Mouse (Mus musculus) forebrain, embryonic 14.5 days (tissue): Measurements from ENCODE around the gene Exosc2. TPM values are rescaled to one million over a fixed set of nuclear protein-coding genes. Genes with fewer than 3 reads are reported as not detected.
A peak's percentile ranks its signal among the peaks of the same experiment; 100 is the strongest.

Source experiments
- ATAC-seq: fragments of 200-750 bp; cut with Nextera tagmentation; 2 replicates; pipeline ENCODE4 v1.8.0; 2017; ENCODE audit warnings: mild to moderate bottlenecking, moderate library complexity
- DNase-seq: peaks from one replicate; pipeline ENCODE4 v3.0.0-alpha.2; 2015; ENCODE audit warnings: low spot score
- H3K27ac ChIP-seq: fragments of 300-500 bp; sonication (generic); 2 replicates; pipeline ENCODE4 v1.5.1; 2014; ENCODE audit warnings: low read depth, mild to moderate bottlenecking, control low read depth, low read length, moderate library complexity
- H3K27me3 ChIP-seq: fragments of 300-500 bp; sonication (generic); replicated peaks from 2 replicates; pipeline ENCODE4 v1.6.1; 2014; ENCODE audit warnings: low read length, control low read depth, mixed read lengths; ENCODE audit not compliant: control insufficient read depth, insufficient read depth
- H3K36me3 ChIP-seq: fragments of 300-500 bp; sonication (generic); 2 replicates; pipeline ENCODE4 v1.6.1; 2014; ENCODE audit warnings: low read length, control low read depth; ENCODE audit not compliant: control insufficient read depth, insufficient read depth
- H3K4me1 ChIP-seq: fragments of 300-500 bp; sonication (generic); 2 replicates; pipeline ENCODE4 v1.6.1; 2014; ENCODE audit warnings: antibody characterized with exemption, low read length, control low read depth; ENCODE audit not compliant: control insufficient read depth, insufficient read depth
- H3K4me2 ChIP-seq: fragments of 300-500 bp; sonication (generic); 2 replicates; pipeline ENCODE4 v1.6.1; 2014; ENCODE audit warnings: mild to moderate bottlenecking, control low read depth, low read length
- H3K4me3 ChIP-seq: fragments of 300-500 bp; sonication (generic); 2 replicates; pipeline ENCODE4 v1.5.1; 2014; ENCODE audit warnings: low read depth, low read length, control low read depth
- H3K9ac ChIP-seq: fragments of 300-500 bp; sonication (generic); 2 replicates; pipeline ENCODE4 v1.6.1; 2014; ENCODE audit warnings: mild to moderate bottlenecking, low read length, control low read depth, moderate library complexity
- H3K9me3 ChIP-seq: fragments of 300-500 bp; sonication (generic); replicated peaks from 2 replicates; pipeline ENCODE4 v1.6.1; 2016; ENCODE audit warnings: low read length, control low read depth, mixed read lengths; ENCODE audit not compliant: control insufficient read depth
- WGBS: fragments of 180-500 bp; shearing (Covaris S2); extraction: QIAGEN DNeasy Blood & Tissue Kit; methylation state at CpG from one replicate; pipeline ENCODE4 v1.1.7; 2014; 5-methylcytosine and 5-hydroxymethylcytosine counted together
- polyA plus RNA-seq: library from polyadenylated mRNA; unstranded; fragments of >200 nt; fragmentation: Nextera tagmentation; extraction: Ambion mirVana; gene quantifications from 2 replicates; pipeline ENCODE4 v1.2.1, GENCODE M21; 2014

The Exosc2 gene
- polyA plus RNA-seq, 1 experiment from 2014 or later: 32.0 TPM

DNA sequence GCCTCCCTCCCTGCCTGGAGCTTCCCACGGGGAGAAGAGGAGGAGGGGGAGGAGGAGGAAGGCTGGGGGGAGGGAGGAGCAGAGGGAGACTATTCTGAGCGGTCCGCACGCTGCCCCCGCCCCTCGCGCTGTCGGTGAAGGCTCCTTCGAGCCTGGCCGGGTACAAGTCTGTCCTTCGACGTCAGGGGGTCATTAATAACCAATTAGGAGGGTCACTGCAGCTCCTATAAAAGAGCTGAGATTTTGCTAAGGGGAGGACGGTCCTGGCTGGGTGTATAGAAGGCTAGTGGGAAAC is 31.1 kb upstream of the Exosc2 start:
- Histone ChIP-seq H3K9me3 (no peaks in the 10 kb centered on the region), H3K4me3 (peak overlapping the region; percentile 21), H3K4me1 (peaks cover 35% of the 10 kb centered on the region), H3K27ac (no peak overlapping the region), H3K9ac (no peak overlapping the region), H3K36me3 (no peaks in the 10 kb centered on the region), H3K4me2 (peak overlapping the region; percentile 32), H3K27me3 (peaks cover 95% of the 10 kb centered on the region)
- DNase-seq (no peak), ATAC-seq (no peak)
- WGBS: 0% methylated on average over 12 of the region's 13 CpGs

DNA sequence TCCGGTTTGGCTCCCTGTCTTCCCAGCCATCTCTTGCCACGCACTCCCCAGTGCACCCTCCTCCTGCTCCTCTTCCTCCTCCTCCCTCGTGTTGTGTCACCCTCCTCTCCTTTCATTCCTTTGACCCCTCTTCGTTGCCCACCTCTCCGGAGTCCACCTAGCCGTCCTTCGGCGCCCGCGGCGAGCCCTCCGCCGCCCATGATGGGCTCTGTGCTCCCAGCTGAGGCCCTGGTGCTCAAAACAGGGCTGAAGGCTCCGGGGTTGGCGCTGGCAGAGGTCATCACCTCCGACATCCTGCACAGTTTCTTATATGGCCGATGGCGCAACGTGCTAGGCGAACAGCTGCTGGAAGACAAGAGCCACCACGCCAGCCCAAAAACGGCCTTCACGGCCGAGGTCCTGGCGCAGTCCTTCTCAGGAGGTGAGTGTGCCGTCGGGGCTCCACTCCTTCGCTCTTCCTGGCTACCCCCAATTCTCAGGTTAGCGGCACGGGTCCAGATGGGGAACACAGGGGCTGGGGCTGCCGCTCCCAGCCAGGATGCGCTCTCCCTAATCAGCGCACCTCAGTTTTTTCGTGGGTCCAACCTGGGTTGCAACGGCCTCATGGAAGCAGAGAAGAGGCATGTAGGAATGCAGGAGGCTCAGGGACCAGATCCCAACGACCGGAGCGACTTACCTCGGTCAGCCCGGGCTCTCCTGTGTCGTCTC is 30.5 kb upstream of the Exosc2 start, which contains the start of gene Prdm12:
Gene Prdm12, plus strand, starts transcription at position 137 of the 708 bp plus-strand sequence.
- peaks cover 95% of the 10 kb centered on the region for H3K27me3 ChIP-seq
- H3K9ac ChIP-seq: no peak within 1 kb of the TSS; the same call in 1 of the 2 replicates
- no peaks in the 10 kb centered on the region for H3K9me3 ChIP-seq
- peaks cover 35% of the 10 kb centered on the region for H3K4me1 ChIP-seq
- H3K4me2 ChIP-seq: peak within 1 kb of the TSS; percentile 39
- H3K27ac ChIP-seq: peak within 1 kb of the TSS; percentile 21; the same call in 1 of the 2 replicates
- H3K36me3 ChIP-seq: no peaks in the 10 kb centered on the region
- H3K4me3 ChIP-seq: peak within 1 kb of the TSS; percentile 21
- ATAC-seq: no peak
- WGBS: under 1% methylated on average over 41 of the region's 41 CpGs
- no peak for DNase-seq

DNA sequence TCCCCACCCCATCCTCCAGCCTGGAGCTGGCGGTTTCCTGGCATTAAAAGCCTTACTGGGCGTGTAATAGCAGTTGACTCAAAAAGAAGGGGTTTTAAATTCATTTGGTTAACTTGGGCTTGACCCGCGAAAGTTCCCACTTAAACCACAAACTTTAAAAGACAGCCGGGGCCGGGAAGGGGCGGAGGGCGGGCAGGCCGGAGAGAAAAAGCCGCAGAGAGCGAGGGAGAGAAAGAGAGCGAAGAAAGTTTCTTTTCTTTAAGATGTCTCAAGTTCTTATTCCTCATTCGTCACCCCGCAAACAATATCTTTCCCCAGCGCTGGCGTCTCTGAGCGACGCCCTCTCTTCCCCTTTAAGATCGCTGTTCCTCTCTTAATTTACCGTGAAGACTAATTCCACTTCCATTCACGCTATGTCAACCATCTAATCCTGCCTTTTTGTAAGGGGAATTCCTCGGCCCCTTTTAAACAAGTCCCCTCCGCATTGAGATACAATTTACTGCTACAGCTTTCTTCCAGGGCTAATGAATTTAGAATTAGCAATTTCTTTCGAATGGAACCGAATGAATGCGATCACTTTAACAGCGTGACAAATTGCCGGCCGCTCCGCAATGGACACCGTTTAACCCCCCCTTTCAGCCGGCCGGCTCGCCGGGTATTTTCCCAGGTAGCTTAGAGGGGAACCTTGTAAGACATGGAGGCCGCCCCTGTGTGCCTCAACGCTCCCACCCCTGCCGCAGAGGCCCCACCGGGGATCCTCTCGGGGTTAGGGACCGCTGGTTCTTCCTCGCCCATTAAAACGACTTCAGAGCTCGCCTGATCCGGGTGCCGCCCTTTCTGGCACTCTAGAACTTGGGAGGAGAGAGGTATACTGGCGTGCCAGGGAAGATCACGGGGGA is 29.7 kb upstream of the Exosc2 start:
- Histone ChIP-seq H3K27me3 (peaks cover 89% of the 10 kb centered on the region), H3K27ac (0 out of 2 replicates have a peak overlapping the region, but pooled peaks have one; percentile 15), H3K4me3 (peak overlapping the region; percentile 21), H3K9me3 (no peaks in the 10 kb centered on the region), H3K36me3 (no peaks in the 10 kb centered on the region), H3K9ac (peak overlapping the region; percentile 35; the same call in 1 of the 2 replicates), H3K4me2 (peak overlapping the region; percentile 39), H3K4me1 (peaks cover 30% of the 10 kb centered on the region)
- ATAC-seq (peak; percentile 30), DNase-seq (peak; percentile 68)
- WGBS: under 1% methylated on average over 48 of the region's 48 CpGs

- Histone ChIP-seq H3K27ac (no peak overlapping the region), H3K9me3 (no peaks in the 10 kb centered on the region), H3K36me3 (no peaks in the 10 kb centered on the region), H3K9ac (no peak overlapping the region; the same call in 1 of the 2 replicates), H3K4me2 (peak overlapping the region; percentile 39), H3K4me1 (peaks cover 24% of the 10 kb centered on the region), H3K27me3 (peaks cover 89% of the 10 kb centered on the region), H3K4me3 (peak overlapping the region; percentile 21)
- WGBS: under 1% methylated on average over 11 of the region's 11 CpGs
- ATAC-seq (no peak), DNase-seq (no peak)
These were observed 29.0 kb upstream of the Exosc2 start for GRCm38 (mm10) chr2:31641508-31641830.

- Histone ChIP-seq H3K9ac (0 out of 2 replicates have a peak overlapping the region, but pooled peaks have one; percentile 13), H3K4me2 (peak overlapping the region; percentile 39; the same call in 1 of the 2 replicates), H3K4me3 (peak overlapping the region; percentile 21; the same call in 1 of the 2 replicates), H3K4me1 (peaks cover 20% of the 10 kb centered on the region), H3K27ac (no peak overlapping the region), H3K9me3 (no peaks in the 10 kb centered on the region), H3K27me3 (peaks cover 88% of the 10 kb centered on the region), H3K36me3 (no peaks in the 10 kb centered on the region)
- ATAC-seq (no peak), DNase-seq (no peak)
- WGBS: 3% methylated on average over 18 of the region's 18 CpGs
These were observed 28.6 kb upstream of the Exosc2 start for GRCm38 (mm10) chr2:31641929-31642328.

- DNase-seq: peak; percentile 64
- peaks cover 66% of the 10 kb centered on the region for H3K27me3 ChIP-seq
- no peaks in the 10 kb centered on the region; the same call in 1 of the 2 replicates for H3K9me3 ChIP-seq
- peaks cover 7% of the 10 kb centered on the region; the same call in 1 of the 2 replicates for H3K4me1 ChIP-seq
- H3K27ac ChIP-seq: no peak overlapping the region
- ATAC-seq: peak; percentile 73
- peak overlapping the region; percentile 43 for H3K9ac ChIP-seq
- H3K4me3 ChIP-seq: peak overlapping the region; percentile 46
- WGBS: under 1% methylated on average over 98 of the region's 109 CpGs
- no peaks in the 10 kb centered on the region for H3K36me3 ChIP-seq
- H3K4me2 ChIP-seq: peak overlapping the region; percentile 88
These were observed 16.3 kb upstream of the Exosc2 start for GRCm38 (mm10) chr2:31653971-31654853.

GRCm38 (mm10) chr2:31654854-31655559 is 15.5 kb upstream of the Exosc2 start:
- 4% methylated on average over 22 of the region's 22 CpGs for WGBS
- Histone ChIP-seq H3K4me3 (peak overlapping the region; percentile 46), H3K27ac (no peak overlapping the region), H3K4me1 (peaks cover 7% of the 10 kb centered on the region; the same call in 1 of the 2 replicates), H3K4me2 (peak overlapping the region; percentile 88), H3K36me3 (no peaks in the 10 kb centered on the region), H3K9ac (no peak overlapping the region), H3K27me3 (peaks cover 59% of the 10 kb centered on the region), H3K9me3 (no peaks in the 10 kb centered on the region; the same call in 1 of the 2 replicates)
- no peak for ATAC-seq
- DNase-seq: peak; percentile 61

DNA sequence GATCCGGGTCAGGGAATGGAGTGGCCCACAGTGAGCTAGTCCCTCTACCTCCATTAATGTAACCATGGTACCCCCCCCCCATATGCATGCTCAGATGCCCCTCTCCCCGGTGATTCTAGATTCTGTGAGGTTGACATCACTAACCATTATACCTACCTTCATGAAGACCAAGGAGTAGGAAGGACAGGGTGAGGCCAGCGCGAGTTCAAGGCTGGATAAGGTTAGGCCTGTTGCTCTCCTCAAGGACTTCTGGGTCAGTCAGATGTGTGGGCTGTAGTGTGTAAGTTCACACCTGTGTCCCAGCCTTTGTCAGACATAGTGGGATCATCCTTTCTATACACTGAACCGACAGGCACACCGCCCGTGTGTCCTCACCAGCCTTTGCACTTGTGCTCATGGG is 14.1 kb upstream of the Exosc2 start:
- H3K9ac ChIP-seq: no peak overlapping the region
- ATAC-seq: no peak
- no peak overlapping the region for H3K27ac ChIP-seq
- 83% methylated on average over 7 of the region's 7 CpGs for WGBS
- no peaks in the 10 kb centered on the region for H3K36me3 ChIP-seq
- no peak overlapping the region for H3K4me2 ChIP-seq
- no peak for DNase-seq
- peaks cover 7% of the 10 kb centered on the region; the same call in 1 of the 2 replicates for H3K4me1 ChIP-seq
- no peaks in the 10 kb centered on the region; the same call in 1 of the 2 replicates for H3K9me3 ChIP-seq
- H3K27me3 ChIP-seq: peaks cover 46% of the 10 kb centered on the region
- H3K4me3 ChIP-seq: no peak overlapping the region
